Mouse (Mus musculus) liver, embryonic 16.5 days (tissue): Measurements from ENCODE around the gene Ncor2. TPM values are rescaled to one million over a fixed set of nuclear protein-coding genes. Genes with fewer than 3 reads are reported as not detected.

Experiments used
- ATAC-seq: fragments of 200-750 bp; cut with Nextera tagmentation; 2 replicates; pipeline ENCODE4 v1.8.0; 2017; ENCODE audit warnings: low read depth, mild to moderate bottlenecking, moderate number of reproducible peaks, moderate library complexity
- H3K27ac ChIP-seq: fragments of 300-500 bp; sonication (generic); 2 replicates; pipeline ENCODE4 v1.5.1; 2014; ENCODE audit warnings: mild to moderate bottlenecking, low read length
- H3K27me3 ChIP-seq: fragments of 300-500 bp; sonication (generic); 2 replicates; pipeline ENCODE4 v1.6.1; 2014; ENCODE audit warnings: low read depth, low read length, mixed read lengths; ENCODE audit not compliant: control insufficient read depth, insufficient read depth
- H3K36me3 ChIP-seq: fragments of 300-500 bp; sonication (generic); 2 replicates; pipeline ENCODE4 v1.6.1; 2014; ENCODE audit warnings: mild to moderate bottlenecking; ENCODE audit not compliant: control insufficient read depth, insufficient read depth
- H3K4me1 ChIP-seq: fragments of 300-500 bp; sonication (generic); 2 replicates; pipeline ENCODE4 v1.6.1; 2014; ENCODE audit warnings: low read depth, low read length, mixed read lengths; ENCODE audit not compliant: control insufficient read depth
- H3K4me2 ChIP-seq: fragments of 300-500 bp; sonication (generic); 2 replicates; pipeline ENCODE4 v1.6.1; 2014; ENCODE audit warnings: low read depth, low read length, mixed read lengths
- H3K4me3 ChIP-seq: fragments of 300-500 bp; sonication (generic); 2 replicates; pipeline ENCODE4 v1.5.1; 2014; ENCODE audit warnings: low read depth, mild to moderate bottlenecking, low read length
- H3K9ac ChIP-seq: fragments of 300-500 bp; sonication (generic); 2 replicates; pipeline ENCODE4 v1.6.1; 2014; ENCODE audit warnings: low read depth, low read length
- H3K9me3 ChIP-seq: fragments of 300-500 bp; sonication (generic); replicated peaks from 2 replicates; pipeline ENCODE4 v1.6.1; 2016; ENCODE audit warnings: low read length; ENCODE audit not compliant: control insufficient read depth
- WGBS: fragments of 180-500 bp; shearing (Covaris S2); extraction: QIAGEN DNeasy Blood & Tissue Kit; methylation state at CpG from one replicate; pipeline ENCODE4 v1.1.7; 2014; ENCODE audit not compliant: insufficient replicate concordance; 5-methylcytosine and 5-hydroxymethylcytosine counted together
- polyA plus RNA-seq: library from polyadenylated mRNA; unstranded; fragments of >200 nt; fragmentation: Nextera tagmentation; extraction: Ambion mirVana; gene quantifications from 2 replicates; pipeline ENCODE4 v1.2.1, GENCODE M21; 2015

The Ncor2 gene
- polyA plus RNA-seq, 1 experiment from 2014 or later, result 4.2 TPM

DNA sequence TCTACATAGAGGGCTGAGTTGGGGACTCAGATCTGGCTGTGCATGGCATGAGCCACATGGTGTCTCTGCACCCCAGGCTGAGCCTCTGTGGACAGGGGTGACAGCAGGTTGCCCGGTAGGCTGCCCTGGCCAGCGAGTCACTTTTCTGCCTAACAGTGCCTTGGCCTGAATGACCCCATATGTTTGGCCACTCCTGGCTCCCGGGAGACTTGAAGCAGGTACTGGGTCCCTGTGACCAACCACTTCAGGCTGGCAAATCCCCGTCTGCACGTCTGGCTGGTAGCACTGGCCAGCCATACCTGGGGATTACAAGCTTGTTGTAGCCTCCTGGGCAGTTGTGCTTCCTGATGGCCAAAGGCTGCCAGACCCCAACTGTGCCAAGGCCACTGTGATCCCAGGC is 109.1 kb downstream of the Ncor2 start:
- no peak for ATAC-seq
- 65% methylated on average over 5 of the region's 5 CpGs for WGBS
- no peak overlapping the region for H3K27ac ChIP-seq
- no peak overlapping the region for H3K4me2 ChIP-seq
- H3K9ac ChIP-seq, result no peak overlapping the region
- H3K27me3 ChIP-seq, result no peaks in the 10 kb centered on the region
- H3K4me3 ChIP-seq, result no peak overlapping the region
- H3K9me3 ChIP-seq, result no peaks in the 10 kb centered on the region
- H3K36me3 ChIP-seq, result no peaks in the 10 kb centered on the region; the same call in 1 of the 2 replicates
- H3K4me1 ChIP-seq, result peaks cover 8% of the 10 kb centered on the region

DNA sequence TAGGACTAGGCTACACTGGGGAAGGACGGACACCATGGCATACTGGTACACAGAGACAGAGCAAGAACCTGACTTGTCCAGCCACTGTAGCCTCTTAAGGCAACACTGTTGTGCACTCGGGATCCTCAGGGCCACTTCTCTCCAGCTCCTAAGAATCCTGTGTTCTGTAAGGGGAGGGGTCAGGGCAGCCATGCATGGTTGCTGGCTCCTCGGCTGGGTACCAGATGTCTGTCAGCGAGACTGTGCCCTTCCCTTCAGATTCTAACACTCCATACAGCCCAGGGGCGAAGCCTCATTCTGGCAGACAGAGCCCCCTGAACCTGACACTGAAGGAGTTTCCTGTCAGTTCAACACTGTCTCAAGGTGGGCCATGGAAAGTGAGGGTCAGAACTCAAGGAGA is 109.6 kb downstream of the Ncor2 start:
- H3K4me2 ChIP-seq, result no peak overlapping the region
- H3K4me1 ChIP-seq, result peaks cover 8% of the 10 kb centered on the region
- H3K9ac ChIP-seq, result no peak overlapping the region
- WGBS, result 72% methylated on average over 5 of the region's 5 CpGs
- H3K9me3 ChIP-seq, result no peaks in the 10 kb centered on the region
- H3K36me3 ChIP-seq, result no peaks in the 10 kb centered on the region; the same call in 1 of the 2 replicates
- no peak overlapping the region for H3K27ac ChIP-seq
- H3K27me3 ChIP-seq, result no peaks in the 10 kb centered on the region
- ATAC-seq, result no peak
- no peak overlapping the region for H3K4me3 ChIP-seq

DNA sequence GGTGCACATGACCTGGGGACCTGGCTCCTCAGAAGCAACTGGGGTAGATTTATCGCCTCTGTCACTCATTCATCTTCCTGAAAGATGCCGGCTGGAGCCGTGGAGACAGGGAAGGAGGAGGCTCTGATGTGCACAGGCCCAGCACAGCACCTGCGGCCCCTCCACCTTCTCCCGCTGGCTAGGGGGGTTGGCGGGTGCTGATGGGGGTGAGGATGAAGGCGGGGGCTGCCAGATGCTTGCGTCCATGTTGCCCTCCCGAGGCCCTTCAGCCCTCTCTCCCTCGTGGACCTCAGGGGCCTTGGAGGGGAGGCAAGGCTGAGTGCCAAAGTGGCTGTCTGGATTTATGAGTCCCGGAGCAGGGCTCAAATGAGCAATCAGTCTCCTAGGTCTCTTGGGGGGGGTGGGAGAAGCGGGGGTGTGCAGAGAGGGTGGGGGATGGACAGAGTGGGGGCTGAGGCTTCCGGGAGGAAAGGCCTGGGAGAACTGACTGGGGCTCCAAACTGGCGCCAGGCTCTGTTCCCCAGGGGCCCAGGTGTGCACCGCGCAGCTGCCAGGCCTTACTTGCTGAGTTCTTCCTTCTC is 110.6 kb downstream of the Ncor2 start:
- no peaks in the 10 kb centered on the region for H3K27me3 ChIP-seq
- no peak overlapping the region for H3K4me2 ChIP-seq
- H3K4me1 ChIP-seq, result peaks cover 6% of the 10 kb centered on the region
- no peak overlapping the region for H3K27ac ChIP-seq
- 77% methylated on average over 16 of the region's 16 CpGs for WGBS
- no peaks in the 10 kb centered on the region; the same call in 1 of the 2 replicates for H3K36me3 ChIP-seq
- H3K9me3 ChIP-seq, result no peaks in the 10 kb centered on the region
- no peak for ATAC-seq
- no peak overlapping the region for H3K9ac ChIP-seq
- no peak overlapping the region for H3K4me3 ChIP-seq

DNA sequence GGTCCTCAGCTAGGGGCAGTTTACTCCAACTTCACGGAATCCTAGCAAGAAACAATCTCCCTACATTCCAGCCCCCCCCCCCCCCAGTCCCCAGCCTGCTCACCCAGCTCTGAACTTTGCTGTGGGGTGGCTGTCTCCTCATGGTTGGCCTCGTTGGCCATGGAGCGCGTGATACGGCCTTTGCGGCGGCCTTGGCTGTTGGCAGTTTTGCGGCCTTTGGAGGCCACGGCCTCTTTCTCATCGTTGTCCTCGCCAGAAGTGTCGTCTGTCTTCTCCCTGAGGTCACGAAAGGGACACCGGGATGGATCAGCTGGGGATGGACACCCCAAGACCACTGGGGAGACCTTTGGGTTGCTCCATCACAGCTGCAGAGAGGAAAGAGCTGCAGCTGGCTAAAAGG is 111.3 kb downstream of the Ncor2 start:
- Histone ChIP-seq H3K4me2 (no peak overlapping the region), H3K4me1 (peaks cover 6% of the 10 kb centered on the region), H3K4me3 (no peak overlapping the region), H3K9me3 (no peaks in the 10 kb centered on the region), H3K9ac (no peak overlapping the region), H3K27ac (no peak overlapping the region), H3K36me3 (no peaks in the 10 kb centered on the region; the same call in 1 of the 2 replicates), H3K27me3 (no peaks in the 10 kb centered on the region)
- ATAC-seq, result no peak
- WGBS, result 85% methylated on average over 14 of the region's 14 CpGs

DNA sequence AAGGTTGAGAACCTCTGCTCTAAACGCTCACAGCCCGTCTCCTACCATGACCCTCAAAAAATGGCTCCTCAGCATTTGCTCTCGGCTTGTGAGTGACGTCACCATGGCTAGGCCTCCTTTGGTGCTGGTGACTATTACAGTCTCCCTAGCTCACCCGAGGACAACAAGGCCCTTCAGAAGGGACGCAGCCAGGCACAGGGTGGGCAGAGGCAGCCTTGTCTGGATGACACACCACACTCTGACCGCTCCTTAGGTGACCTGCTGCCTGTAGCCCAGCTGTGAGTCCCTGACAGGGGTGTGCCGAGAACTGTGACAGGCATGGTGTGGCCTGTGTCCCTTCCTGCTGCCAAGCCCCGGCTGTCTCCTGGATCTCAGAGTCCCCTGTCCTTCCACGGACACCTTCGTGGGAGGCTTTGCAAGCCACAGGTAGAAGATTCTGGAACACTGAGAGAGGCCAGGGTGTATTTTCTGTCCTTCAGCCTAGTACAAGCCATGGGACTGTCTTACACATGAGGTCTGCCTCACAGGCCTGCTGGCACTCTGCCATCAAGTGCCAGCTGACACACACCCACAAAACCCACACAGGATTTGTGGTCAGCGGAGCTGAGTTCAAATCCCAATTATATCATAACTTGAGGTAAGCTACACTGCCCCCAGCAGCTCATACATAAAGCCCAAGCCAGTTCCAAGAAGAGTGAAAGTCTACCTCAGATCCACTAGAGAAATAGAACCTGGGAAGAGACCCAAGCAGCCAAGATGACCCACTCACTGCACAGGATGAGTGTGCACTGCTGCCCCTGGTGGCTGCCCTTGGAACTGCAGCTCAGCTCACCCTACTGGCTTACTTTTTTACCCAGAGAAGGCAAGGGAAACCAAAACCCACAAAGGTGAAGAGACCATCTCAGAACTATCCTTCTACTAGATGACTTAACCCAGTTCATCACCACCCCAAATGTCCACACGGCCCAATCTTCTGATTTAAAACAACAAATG is 112.2 kb downstream of the Ncor2 start:
- H3K36me3 ChIP-seq, result no peaks in the 10 kb centered on the region; the same call in 1 of the 2 replicates

DNA sequence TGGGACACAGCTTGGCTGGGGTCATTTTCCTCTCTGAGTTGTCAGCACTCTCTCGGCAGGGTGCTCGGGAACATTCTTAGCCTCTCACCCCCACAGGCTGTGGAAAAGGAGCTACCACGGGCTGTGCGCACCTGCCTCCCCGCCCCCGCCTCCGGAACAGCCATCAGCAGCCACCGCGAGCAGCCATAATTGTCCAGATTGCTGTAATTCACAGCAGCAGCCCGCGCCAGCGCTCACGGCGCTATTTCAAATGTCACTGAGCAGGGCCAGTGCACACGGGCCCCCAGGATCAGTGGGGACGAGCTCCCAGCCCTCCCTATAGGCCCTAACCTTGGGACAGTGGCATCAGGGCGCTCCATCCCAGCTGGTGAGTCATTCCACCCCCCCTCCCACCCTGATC is 116.0 kb downstream of the Ncor2 start:
- ATAC-seq, result no peak
- peaks cover 8% of the 10 kb centered on the region for H3K4me1 ChIP-seq
- H3K27me3 ChIP-seq, result peaks cover 11% of the 10 kb centered on the region
- 73% methylated on average over 17 of the region's 17 CpGs for WGBS
- H3K36me3 ChIP-seq, result no peaks in the 10 kb centered on the region; the same call in 1 of the 2 replicates
- H3K27ac ChIP-seq, result no peak overlapping the region
- no peak overlapping the region for H3K9ac ChIP-seq
- no peak overlapping the region for H3K4me3 ChIP-seq
- H3K9me3 ChIP-seq, result no peaks in the 10 kb centered on the region
- no peak overlapping the region for H3K4me2 ChIP-seq

More for the DNA sequence above, 112.2 kb downstream of the Ncor2 start:
- Histone ChIP-seq H3K4me3 (no peak overlapping the region), H3K4me1 (peaks cover 2% of the 10 kb centered on the region; the same call in 1 of the 2 replicates), H3K27ac (no peak overlapping the region), H3K9me3 (no peaks in the 10 kb centered on the region), H3K4me2 (no peak overlapping the region), H3K9ac (no peak overlapping the region), H3K27me3 (no peaks in the 10 kb centered on the region)
- ATAC-seq, result no peak
- WGBS, result 78% methylated on average over 13 of the region's 13 CpGs

DNA sequence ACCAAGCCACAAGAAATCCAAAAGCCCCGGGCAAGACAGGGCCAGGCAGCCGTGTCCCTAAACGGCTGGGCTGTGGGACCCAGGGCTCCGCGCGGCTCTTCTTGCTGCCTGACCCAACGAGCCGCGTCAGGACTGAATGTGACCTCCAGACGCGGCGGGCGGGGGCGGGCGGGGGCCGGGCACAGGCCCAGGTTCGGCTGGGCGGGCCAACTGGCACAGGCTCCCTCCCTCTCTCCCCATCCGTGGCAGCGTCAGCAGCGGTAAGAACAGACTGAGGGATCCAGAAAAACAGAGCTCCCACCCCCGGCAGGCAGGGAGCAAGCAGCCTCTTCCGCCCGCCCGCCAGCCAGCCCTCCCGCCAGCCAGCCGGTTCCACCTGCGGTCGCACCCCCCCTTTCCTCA is 120.8 kb downstream of the Ncor2 start:
- Histone ChIP-seq H3K27ac (peak overlapping the region; percentile 33), H3K4me3 (peak overlapping the region; percentile 47), H3K4me2 (peak overlapping the region; percentile 53), H3K9me3 (no peaks in the 10 kb centered on the region), H3K4me1 (peaks cover 41% of the 10 kb centered on the region), H3K9ac (peak overlapping the region; percentile 34; the same call in 1 of the 2 replicates), H3K36me3 (no peaks in the 10 kb centered on the region), H3K27me3 (peaks cover 23% of the 10 kb centered on the region)
- 2% methylated on average over 27 of the region's 29 CpGs for WGBS
- no peak for ATAC-seq

DNA sequence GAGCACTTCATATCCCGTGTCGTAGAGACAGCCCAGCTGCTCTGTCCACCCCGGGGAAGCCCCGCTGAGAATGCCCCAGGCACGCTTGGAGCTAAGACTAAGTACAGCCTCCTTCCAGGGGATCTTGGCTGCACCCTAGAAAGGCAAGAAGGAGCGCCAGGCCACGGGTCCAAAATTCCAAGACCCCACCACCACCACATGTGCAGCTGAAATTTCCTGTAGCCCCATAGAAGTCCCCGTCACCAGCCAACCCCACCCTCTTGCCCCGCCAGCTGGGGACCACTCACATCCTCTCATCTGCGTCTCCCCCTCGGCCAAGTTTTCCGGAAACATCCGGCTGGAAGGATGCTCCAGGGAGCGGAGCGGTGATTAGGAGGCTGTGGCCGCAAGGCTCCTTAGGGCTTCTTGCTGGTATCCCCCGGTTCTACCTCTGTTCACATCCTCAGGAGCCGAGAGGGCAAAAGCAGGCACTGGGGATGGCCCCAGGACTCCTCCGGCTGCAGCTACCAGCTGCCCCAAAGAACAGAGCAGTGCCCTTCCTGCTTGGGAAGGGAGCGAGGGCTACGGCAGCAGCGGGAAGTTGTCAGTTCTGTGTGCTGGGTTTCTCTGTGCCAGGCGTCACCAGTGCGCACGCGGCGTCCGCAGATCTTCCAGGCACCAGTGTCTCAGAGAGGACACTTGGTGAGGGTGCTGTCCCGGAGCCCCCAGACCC is 121.3 kb downstream of the Ncor2 start:
- Histone ChIP-seq H3K27me3 (peaks cover 23% of the 10 kb centered on the region), H3K36me3 (no peaks in the 10 kb centered on the region), H3K4me3 (peak overlapping the region; percentile 47), H3K4me2 (peak overlapping the region; percentile 53), H3K4me1 (peaks cover 46% of the 10 kb centered on the region), H3K27ac (peak overlapping the region; percentile 33), H3K9me3 (no peaks in the 10 kb centered on the region), H3K9ac (peak overlapping the region; percentile 34; the same call in 1 of the 2 replicates)
- ATAC-seq, result no peak
- WGBS, result 14% methylated on average over 29 of the region's 29 CpGs
